ENCODE assay signal across 8 mouse cellular contexts in genomic region chr6:18848702-18849061, GRCm38 (mm10). TPM values are rescaled to one million over a fixed set of nuclear protein-coding genes. Genes with fewer than 3 reads are reported as not detected.
DNase-seq lines count a peak whose midpoint lies in the region; ATAC-seq and TF ChIP-seq lines count a peak whose summit lies in the region.

No protein-coding gene starts in this region.

- H3K27me3 ChIP-seq in heart, embryonic 12.5 days (replicated peaks), result no peaks in the 10 kb centered on the region
- H3K27me3 ChIP-seq in forebrain, postnatal 0 days (ENCODE audit: insufficient read depth, low read length), result no peaks in the 10 kb centered on the region
- no peaks in the 10 kb centered on the region for H3K27me3 ChIP-seq in midbrain, embryonic 10.5 days (ENCODE audit: low read depth, poor library complexity, severe bottlenecking)

- peaks cover 6% of the 10 kb centered on the region; the same call in 1 of the 2 replicates for H3K4me1 ChIP-seq in heart, embryonic 12.5 days (replicated peaks)
- H3K4me1 ChIP-seq in ES-E14 (ENCODE audit: control insufficient read depth in 2 of 2, insufficient read depth in 2 of 2, low read length in 2 of 2, poor library complexity in 1 of 2), result no peaks in the 10 kb centered on the region
- peaks cover 8% of the 10 kb centered on the region for H3K4me1 ChIP-seq in forebrain, postnatal 0 days (ENCODE audit: insufficient read depth)
- H3K4me1 ChIP-seq in midbrain, embryonic 10.5 days, result peaks cover 14% of the 10 kb centered on the region

- TF ChIP-seq CTCF in forebrain, postnatal 0 days (IDR thresholded peaks at IDR 0.05; ENCODE audit: low read depth), result no peak

- H3K4me2 ChIP-seq in heart, embryonic 12.5 days, result peak overlapping the region; percentile 73
- peak overlapping the region; percentile 60 for H3K4me2 ChIP-seq in forebrain, postnatal 0 days (ENCODE audit: low read depth)

- intact Hi-C loops in heart, postnatal 25 days (cut with DNase I), result no loop called here

- H3K4me3 ChIP-seq in heart, embryonic 12.5 days, result peak overlapping the region; percentile 96
- peak overlapping the region; percentile 80 to 99 for H3K4me3 ChIP-seq in ES-E14 (ENCODE audit: insufficient read depth in 1 of 2, low read depth in 1 of 2, low read length in 2 of 2, poor library complexity in 1 of 2, severe bottlenecking in 1 of 2)
- peak overlapping the region; percentile 87 for H3K4me3 ChIP-seq in forebrain, postnatal 0 days (ENCODE audit: low read depth, low read length)
- peak overlapping the region; percentile 83 for H3K4me3 ChIP-seq in midbrain, embryonic 10.5 days

- WGBS in heart, embryonic 12.5 days, result 0% methylated on average over 28 of the region's 28 CpGs
- 2% methylated on average over 27 of the region's 28 CpGs for WGBS in forebrain, postnatal 0 days
- 0% methylated on average over 28 of the region's 28 CpGs for WGBS in midbrain, embryonic 10.5 days

- ATAC-seq in heart, embryonic 12.5 days (ENCODE audit: insufficient number of reproducible peaks, low FRiP score), result no peak
- ATAC-seq in forebrain, postnatal 0 days, result peak; percentile 69; the same call in 1 of the 2 replicates

- peaks cover 14% of the 10 kb centered on the region; the same call in 1 of the 2 replicates for H3K36me3 ChIP-seq in heart, embryonic 12.5 days
- H3K36me3 ChIP-seq in ES-E14 (ENCODE audit: control insufficient read depth, insufficient read depth, low read length, poor library complexity, severe bottlenecking), result peaks cover 4% of the 10 kb centered on the region; the same call in 1 of the 2 replicates
- peaks cover 5% of the 10 kb centered on the region; the same call in 1 of the 2 replicates for H3K36me3 ChIP-seq in forebrain, postnatal 0 days (ENCODE audit: insufficient read depth)
- peaks cover 31% of the 10 kb centered on the region for H3K36me3 ChIP-seq in midbrain, embryonic 10.5 days

- DNase-seq in heart, postnatal 25 days (ENCODE audit: low spot score), result no peak
- DNase-seq in ES-E14 (ENCODE audit: low read depth, low spot score), result no peak
- no peak for DNase-seq in forebrain, postnatal 0 days
- DNase-seq in midbrain, embryonic 10.5 days (ENCODE audit: low spot score), result no peak
- no peak for DNase-seq in right cerebral cortex, postnatal 14 days
- DNase-seq in urinary bladder, postnatal 14 days (ENCODE audit: low spot score), result no peak
- DNase-seq in frontal cortex, postnatal 25 days (ENCODE audit: low spot score in 2 of 2), result no peak

- in situ Hi-C loops in ES-E14 (cut with MboI; ENCODE audit: low sequenced_read_pairs in 2 of 2, unreplicated experiment in 2 of 2), result no loop called here

- H3K9me3 ChIP-seq in heart, embryonic 12.5 days (replicated peaks), result no peaks in the 10 kb centered on the region
- H3K9me3 ChIP-seq in ES-E14 (ENCODE audit: control insufficient read depth, insufficient read depth, low read depth, low read length), result no peaks in the 10 kb centered on the region
- no peaks in the 10 kb centered on the region for H3K9me3 ChIP-seq in forebrain, postnatal 0 days (ENCODE audit: low read length)
- no peaks in the 10 kb centered on the region for H3K9me3 ChIP-seq in midbrain, embryonic 10.5 days (replicated peaks)

- H3K9ac ChIP-seq in heart, embryonic 12.5 days, result peak overlapping the region; percentile 97
- peak overlapping the region; percentile 95 for H3K9ac ChIP-seq in ES-E14 (ENCODE audit: insufficient read depth, low read depth, low read length, poor library complexity, severe bottlenecking)
- peak overlapping the region; percentile 97 for H3K9ac ChIP-seq in forebrain, postnatal 0 days

- H3K27ac ChIP-seq in heart, embryonic 12.5 days (ENCODE audit: poor library complexity, severe bottlenecking), result peak overlapping the region; percentile 95
- peak overlapping the region; percentile 79; the same call in 1 of the 2 replicates for H3K27ac ChIP-seq in ES-E14 (ENCODE audit: insufficient read depth, low read depth, low read length, poor library complexity, severe bottlenecking)
- H3K27ac ChIP-seq in forebrain, postnatal 0 days (ENCODE audit: low read depth, low read length), result peak overlapping the region; percentile 97
- peak overlapping the region; percentile 99 for H3K27ac ChIP-seq in midbrain, embryonic 10.5 days (replicated peaks)

TF ChIP-seq in ES-E14, 5 proteins besides CTCF, POLR2A, EP300 and RAD21:
- TF ChIP-seq ZNF384 (IDR thresholded peaks at IDR 0.05; ENCODE audit: low read depth, low read length) (no peak), CHD2 (IDR thresholded peaks at IDR 0.05; ENCODE audit: low read depth, low read length) (no peak), ZC3H11A (IDR thresholded peaks at IDR 0.05; ENCODE audit: borderline replicate concordance, low read depth, low read length) (no peak), HCFC1 (IDR thresholded peaks at IDR 0.05; ENCODE audit: borderline replicate concordance, insufficient read depth, low read length) (0 out of 2 replicates have a peak, but pooled peaks have one; percentile 21), MAFK (IDR thresholded peaks at IDR 0.05; ENCODE audit: insufficient read depth, low read depth, low read length) (no peak)

RNA-seq across cellular contexts. Expression of gene Lsm8, which starts 0.3 kb away (rescaled TPM):
- polyA plus RNA-seq in heart, embryonic 12.5 days (2016; fragmentation: Nextera tagmentation; extraction: Ambion mirVana), result 138 and 144 TPM in 2 replicates
- total RNA-seq in heart, postnatal 25 days (2021), result 10 to 100 TPM; 21.5 to 23.9 TPM
- total RNA-seq in ES-E14 (2012; rRNA removed), result 41.3 and 68.5 TPM in 2 replicates
- 60.0 and 78.2 TPM in 2 replicates for total RNA-seq in forebrain, postnatal 0 days (2014; rRNA removed)
- 104 and 117 TPM in 2 replicates for polyA plus RNA-seq in forebrain, postnatal 0 days (2015; fragmentation: Nextera tagmentation; extraction: Ambion mirVana)
- 221 and 234 TPM in 2 replicates for polyA plus RNA-seq in midbrain, embryonic 10.5 days (2016; fragmentation: Nextera tagmentation; extraction: Ambion mirVana)

RNA-seq across cellular contexts. Expression of gene Ankrd7, which starts 17.4 kb away (rescaled TPM):
- polyA plus RNA-seq in heart, embryonic 12.5 days (2016; fragmentation: Nextera tagmentation; extraction: Ambion mirVana), result not detected in 2 replicates
- not detected for total RNA-seq in heart, postnatal 25 days (2021)
- not detected in 2 replicates for total RNA-seq in ES-E14 (2012; rRNA removed)
- total RNA-seq in forebrain, postnatal 0 days (2014; rRNA removed), result 0.15 and 0.33 TPM in 2 replicates
- not detected in 2 replicates for polyA plus RNA-seq in forebrain, postnatal 0 days (2015; fragmentation: Nextera tagmentation; extraction: Ambion mirVana)
- 0.38 and 0.45 TPM in 2 replicates for polyA plus RNA-seq in midbrain, embryonic 10.5 days (2016; fragmentation: Nextera tagmentation; extraction: Ambion mirVana)
